Mouse (Mus musculus) small intestine, adult 2 months (tissue): ENCODE measurements around the gene Ydjc.

Experiments used
- CTCF ChIP-seq: fragments of 200-500 bp; IDR thresholded peaks from 2 replicates; pipeline ENCODE4 v1.5.1; 2012; ENCODE audit warnings: low read depth, mild to moderate bottlenecking, control low read depth, inconsistent platforms, low read length, moderate library complexity, mixed read lengths; ENCODE audit not compliant: insufficient replicate concordance, insufficient read length; ENCODE audit errors: extremely low read depth
- POLR2A ChIP-seq: fragments of 200-500 bp; IDR thresholded peaks from 2 replicates; pipeline ENCODE4 v1.6.1; 2012; ENCODE audit warnings: low read depth, mild to moderate bottlenecking, control low read depth, inconsistent platforms, low read length, moderate library complexity

- TF ChIP-seq CTCF (no peak), POLR2A (no peak)
These were observed 55.9 kb downstream of the Ydjc start for GRCm38 (mm10) chr16:17200121-17200952.
